Mouse (Mus musculus) limb, embryonic 13.5 days (tissue): ENCODE measurements around the gene Cbwd1. TPM values are rescaled to one million over a fixed set of nuclear protein-coding genes. Genes with fewer than 3 reads are reported as not detected.

Source experiments
- ATAC-seq: fragments of 200-750 bp; cut with Nextera tagmentation; 2 replicates; pipeline ENCODE4 v1.8.0; 2017; ENCODE audit warnings: low read depth, moderate number of reproducible peaks, moderate TSS enrichment; ENCODE audit not compliant: low FRiP score
- H3K27ac ChIP-seq: fragments of 300-500 bp; sonication (generic); 2 replicates; pipeline ENCODE4 v1.5.1; 2015; ENCODE audit warnings: inconsistent platforms, mild to moderate bottlenecking, moderate library complexity
- H3K27me3 ChIP-seq: fragments of 300-500 bp; sonication (generic); 2 replicates; pipeline ENCODE4 v1.6.1; 2015; ENCODE audit warnings: mild to moderate bottlenecking, inconsistent platforms
- H3K36me3 ChIP-seq: fragments of 300-500 bp; sonication (generic); 2 replicates; pipeline ENCODE4 v1.6.1; 2015; ENCODE audit warnings: inconsistent platforms, mild to moderate bottlenecking, moderate library complexity
- H3K4me1 ChIP-seq: fragments of 300-500 bp; sonication (generic); 2 replicates; pipeline ENCODE4 v1.6.1; 2015; ENCODE audit warnings: inconsistent platforms
- H3K4me2 ChIP-seq: fragments of 300-500 bp; sonication (generic); replicated peaks from 2 replicates; pipeline ENCODE4 v1.6.1; 2015; ENCODE audit warnings: inconsistent platforms, mild to moderate bottlenecking, moderate library complexity
- H3K4me3 ChIP-seq: fragments of 300-500 bp; sonication (generic); 2 replicates; pipeline ENCODE4 v1.5.1; 2015; ENCODE audit warnings: moderate library complexity, mild to moderate bottlenecking, inconsistent platforms
- H3K9ac ChIP-seq: fragments of 300-500 bp; sonication (generic); 2 replicates; pipeline ENCODE4 v1.6.1; 2015; ENCODE audit warnings: mild to moderate bottlenecking, inconsistent platforms
- H3K9me3 ChIP-seq: fragments of 300-500 bp; sonication (generic); 2 replicates; pipeline ENCODE4 v1.6.1; 2016; ENCODE audit warnings: inconsistent platforms
- WGBS: fragments of 180-500 bp; shearing (Covaris S2); methylation state at CpG from one replicate; pipeline ENCODE4 v1.1.7; 2015; 5-methylcytosine and 5-hydroxymethylcytosine counted together
- polyA plus RNA-seq: library from polyadenylated mRNA; unstranded; fragments of >200 nt; fragmentation: Nextera tagmentation; extraction: Ambion mirVana; gene quantifications from 2 replicates; pipeline ENCODE4 v1.2.1, GENCODE M21; 2015

Gene Cbwd1
- polyA plus RNA-seq, 1 experiment from 2014 or later: 23.9 TPM

GRCm38 (mm10) chr19:24993526-24993925, 32.1 kb upstream of the Cbwd1 start:
- Histone ChIP-seq H3K9me3 (no peaks in the 10 kb centered on the region), H3K4me3 (no peak overlapping the region), H3K9ac (no peak overlapping the region), H3K27ac (no peak overlapping the region), H3K27me3 (peaks cover 31% of the 10 kb centered on the region), H3K4me1 (peaks cover 5% of the 10 kb centered on the region; the same call in 1 of the 2 replicates), H3K36me3 (no peaks in the 10 kb centered on the region), H3K4me2 (no peak overlapping the region)
- no peak for ATAC-seq
- 65% methylated on average over 6 of the region's 6 CpGs for WGBS

- Histone ChIP-seq H3K4me1 (peaks cover 5% of the 10 kb centered on the region; the same call in 1 of the 2 replicates), H3K4me2 (no peak overlapping the region), H3K9me3 (no peaks in the 10 kb centered on the region), H3K27me3 (peaks cover 4% of the 10 kb centered on the region; the same call in 1 of the 2 replicates), H3K27ac (no peak overlapping the region), H3K36me3 (no peaks in the 10 kb centered on the region), H3K9ac (no peak overlapping the region), H3K4me3 (no peak overlapping the region)
- no peak for ATAC-seq
- WGBS: 68% methylated on average over 7 of the region's 7 CpGs
These were observed 28.9 kb upstream of the Cbwd1 start for GRCm38 (mm10) chr19:24990138-24990822.

DNA sequence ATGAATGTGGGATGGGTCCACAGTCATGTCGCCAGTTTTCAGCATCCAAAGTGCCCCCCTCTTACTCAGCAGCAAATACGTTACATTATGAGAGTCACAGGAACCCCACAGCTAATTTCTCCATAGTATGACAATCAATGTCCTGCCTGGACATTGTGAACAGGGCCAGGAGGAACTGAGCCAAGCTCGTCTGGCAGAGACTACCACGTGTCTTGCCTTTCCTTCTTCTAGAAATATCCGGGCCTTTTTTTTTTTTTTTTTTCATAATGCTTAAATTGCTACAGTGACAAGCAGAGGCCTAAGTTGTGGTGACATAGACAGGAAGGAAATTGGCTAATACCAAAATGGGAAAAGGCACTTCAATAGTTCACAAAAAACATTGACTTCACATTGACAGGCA, 27.4 kb upstream of the Cbwd1 start:
- Histone ChIP-seq H3K9me3 (no peaks in the 10 kb centered on the region), H3K4me3 (no peak overlapping the region), H3K9ac (no peak overlapping the region), H3K4me1 (no peaks in the 10 kb centered on the region), H3K4me2 (no peak overlapping the region), H3K27me3 (no peaks in the 10 kb centered on the region), H3K27ac (no peak overlapping the region), H3K36me3 (no peaks in the 10 kb centered on the region)
- WGBS: 85% methylated on average over 5 of the region's 5 CpGs
- no peak for ATAC-seq

DNA sequence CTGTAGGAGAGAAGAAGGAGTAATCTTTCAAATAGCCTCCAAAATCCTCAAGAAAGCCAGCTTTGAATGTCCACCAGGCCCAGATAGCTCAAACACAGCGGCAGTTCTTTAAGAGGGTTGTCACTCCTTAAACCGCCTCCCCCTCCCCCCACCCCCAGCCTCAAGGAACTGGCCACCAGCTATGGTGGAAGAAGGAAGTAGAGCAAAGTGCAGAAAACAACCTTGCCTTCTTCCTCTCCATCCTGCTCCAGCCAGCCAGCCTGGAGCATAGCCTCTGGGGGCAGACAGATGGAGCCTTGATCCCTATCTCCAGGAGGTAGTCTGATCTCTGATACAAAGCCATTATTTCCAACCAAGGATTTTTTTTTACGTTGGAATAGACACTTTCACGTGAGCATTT, 25.9 kb upstream of the Cbwd1 start:
- Histone ChIP-seq H3K4me1 (no peaks in the 10 kb centered on the region), H3K9ac (no peak overlapping the region), H3K4me3 (no peak overlapping the region), H3K27me3 (no peaks in the 10 kb centered on the region), H3K27ac (no peak overlapping the region), H3K9me3 (no peaks in the 10 kb centered on the region), H3K36me3 (no peaks in the 10 kb centered on the region), H3K4me2 (no peak overlapping the region)
- no peak for ATAC-seq
- 63% methylated on average over 4 of the region's 4 CpGs for WGBS

DNA sequence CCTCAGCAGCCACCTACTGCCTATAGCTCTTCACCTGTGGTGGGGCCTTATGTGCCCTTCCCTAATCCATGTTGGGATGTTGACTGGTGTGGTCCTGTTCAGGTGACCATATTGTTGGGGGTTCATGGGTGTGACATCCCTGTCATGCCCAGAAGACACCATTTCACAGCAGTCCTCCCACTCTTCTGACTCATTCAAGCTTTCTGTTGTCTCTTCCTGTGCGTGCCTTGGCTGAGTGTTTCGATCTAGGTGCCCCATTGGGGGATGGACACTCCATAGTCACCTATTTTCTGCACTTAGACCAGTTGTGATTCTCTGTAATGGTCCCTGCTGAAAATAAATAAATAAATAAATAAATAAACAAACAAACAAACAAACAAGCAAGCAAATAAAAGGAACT, 23.6 kb upstream of the Cbwd1 start:
- H3K9ac ChIP-seq: no peak overlapping the region
- H3K4me2 ChIP-seq: no peak overlapping the region
- no peak for ATAC-seq
- H3K4me3 ChIP-seq: no peak overlapping the region
- H3K4me1 ChIP-seq: no peaks in the 10 kb centered on the region
- no peak overlapping the region for H3K27ac ChIP-seq
- H3K27me3 ChIP-seq: no peaks in the 10 kb centered on the region
- H3K9me3 ChIP-seq: no peaks in the 10 kb centered on the region
- 95% methylated on average over 2 of the region's 2 CpGs for WGBS
- no peaks in the 10 kb centered on the region for H3K36me3 ChIP-seq

GRCm38 (mm10) chr19:24983857-24984498, 22.6 kb upstream of the Cbwd1 start:
- Histone ChIP-seq H3K4me1 (no peaks in the 10 kb centered on the region), H3K9ac (no peak overlapping the region), H3K4me2 (no peak overlapping the region), H3K9me3 (no peaks in the 10 kb centered on the region), H3K27ac (no peak overlapping the region), H3K36me3 (no peaks in the 10 kb centered on the region), H3K4me3 (no peak overlapping the region), H3K27me3 (no peaks in the 10 kb centered on the region)
- ATAC-seq: no peak
- WGBS: 71% methylated on average over 7 of the region's 7 CpGs

DNA sequence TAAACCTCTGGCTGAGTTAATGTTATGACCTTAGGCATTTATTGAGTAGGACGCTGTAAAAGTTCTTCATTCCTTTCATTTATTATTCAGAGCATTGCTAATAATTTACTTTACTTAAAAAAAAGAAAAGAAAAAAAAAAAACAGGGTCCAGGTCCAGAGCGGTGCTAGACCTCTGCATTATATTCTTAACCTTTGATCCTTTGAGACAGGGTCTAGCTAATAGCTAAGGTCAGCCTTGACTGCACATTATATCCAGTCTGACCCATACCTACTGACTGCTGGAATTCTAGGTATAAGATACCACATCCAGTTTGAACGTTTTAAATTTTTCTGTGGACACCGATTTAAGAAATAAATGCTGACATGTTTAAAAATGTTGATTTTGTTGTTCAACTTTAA, 21.6 kb upstream of the Cbwd1 start:
- no peak overlapping the region for H3K9ac ChIP-seq
- H3K36me3 ChIP-seq: no peaks in the 10 kb centered on the region
- no peak overlapping the region for H3K4me3 ChIP-seq
- WGBS: 77% methylated on average over 4 of the region's 4 CpGs
- H3K27ac ChIP-seq: no peak overlapping the region
- H3K4me1 ChIP-seq: no peaks in the 10 kb centered on the region
- no peaks in the 10 kb centered on the region for H3K9me3 ChIP-seq
- no peak overlapping the region for H3K4me2 ChIP-seq
- no peaks in the 10 kb centered on the region for H3K27me3 ChIP-seq
- no peak for ATAC-seq

DNA sequence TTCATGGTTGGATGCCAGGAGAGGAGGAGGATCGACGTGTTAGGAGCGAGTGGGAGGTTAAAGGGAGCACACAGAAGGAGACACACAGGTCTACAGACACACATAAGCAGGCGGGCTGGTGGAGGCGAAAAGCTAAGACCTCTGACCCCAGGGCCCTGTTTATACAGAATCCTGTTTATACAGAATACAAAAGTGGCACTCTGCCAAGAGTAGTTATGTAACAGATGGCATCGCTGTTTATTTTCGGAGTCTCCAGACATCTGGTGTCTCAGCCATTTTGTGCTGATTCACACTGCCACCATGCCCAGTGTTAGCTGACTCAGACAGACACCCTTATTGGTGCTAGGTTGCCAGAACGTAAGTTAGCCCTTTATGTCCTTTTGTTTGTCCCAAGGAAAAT, 19.9 kb upstream of the Cbwd1 start:
- H3K36me3 ChIP-seq: no peaks in the 10 kb centered on the region
- no peaks in the 10 kb centered on the region for H3K9me3 ChIP-seq
- H3K4me2 ChIP-seq: no peak overlapping the region
- H3K4me3 ChIP-seq: no peak overlapping the region
- ATAC-seq: no peak
- no peak overlapping the region for H3K27ac ChIP-seq
- H3K4me1 ChIP-seq: no peaks in the 10 kb centered on the region
- H3K9ac ChIP-seq: no peak overlapping the region
- 62% methylated on average over 8 of the region's 8 CpGs for WGBS
- H3K27me3 ChIP-seq: no peaks in the 10 kb centered on the region

GRCm38 (mm10) chr19:24978852-24979842, 17.7 kb upstream of the Cbwd1 start:
- Histone ChIP-seq H3K9me3 (no peaks in the 10 kb centered on the region), H3K27me3 (no peaks in the 10 kb centered on the region), H3K4me3 (no peak overlapping the region), H3K4me2 (no peak overlapping the region), H3K9ac (no peak overlapping the region), H3K36me3 (no peaks in the 10 kb centered on the region), H3K27ac (no peak overlapping the region), H3K4me1 (no peaks in the 10 kb centered on the region)
- ATAC-seq: no peak
- 87% methylated on average over 10 of the region's 10 CpGs for WGBS

DNA sequence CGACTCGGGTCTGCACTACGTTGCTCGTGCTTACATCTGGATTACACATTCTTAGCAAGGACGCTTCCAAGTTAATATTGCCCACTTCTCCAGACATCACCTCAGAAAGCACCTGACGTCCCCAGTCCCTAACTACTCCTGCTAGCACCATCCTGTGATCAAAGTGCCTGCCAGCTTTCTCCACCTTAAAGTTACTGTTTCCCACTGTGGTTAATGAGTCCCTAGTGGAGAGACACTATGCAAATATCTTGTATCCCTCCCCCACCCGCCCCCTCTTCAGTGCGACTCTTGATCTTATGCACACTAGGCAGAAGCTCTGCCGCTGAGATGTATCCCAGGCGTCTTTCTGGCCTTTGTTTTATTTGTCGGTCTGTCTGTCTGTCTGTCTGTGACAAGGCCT, 16.6 kb upstream of the Cbwd1 start:
- 63% methylated on average over 11 of the region's 11 CpGs for WGBS
- H3K4me2 ChIP-seq: no peak overlapping the region

DNA sequence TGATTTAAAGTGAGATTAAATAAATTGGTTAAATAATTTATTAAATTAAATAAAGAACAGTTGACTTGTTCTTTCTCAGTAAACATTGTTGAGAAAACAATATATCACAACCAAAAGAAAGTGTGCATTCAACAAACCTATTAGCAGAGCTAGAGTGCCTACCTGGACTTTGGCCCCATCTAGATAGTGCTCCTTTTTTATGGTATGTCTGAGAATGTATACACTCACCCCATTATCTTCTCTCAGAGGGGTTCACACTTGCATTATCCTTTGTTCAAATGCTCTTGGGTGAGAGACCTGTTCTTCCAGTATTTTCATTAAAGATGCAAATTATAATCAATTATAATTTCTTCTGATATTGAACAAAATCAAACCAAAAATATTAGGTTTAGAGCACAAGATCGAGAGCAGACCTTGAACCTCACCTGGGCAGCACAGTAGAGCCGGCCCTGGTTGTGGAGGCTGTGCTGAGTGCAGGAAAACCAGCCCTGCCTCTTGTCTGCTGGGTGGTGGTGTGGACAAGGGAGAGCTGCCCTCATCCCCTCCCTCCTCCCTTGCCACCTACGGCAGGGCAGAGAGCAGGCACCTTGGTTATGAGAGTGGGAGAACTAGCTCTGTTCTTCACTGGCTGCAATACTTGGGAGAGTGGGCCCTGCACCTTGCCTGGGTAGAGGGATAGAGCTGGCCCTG, 11.4 kb upstream of the Cbwd1 start:
- ATAC-seq: no peak
- no peaks in the 10 kb centered on the region for H3K36me3 ChIP-seq
- H3K4me3 ChIP-seq: no peak overlapping the region
- H3K4me2 ChIP-seq: no peak overlapping the region
- WGBS: 80% methylated on average over 3 of the region's 3 CpGs
- no peak overlapping the region for H3K9ac ChIP-seq
- H3K27ac ChIP-seq: no peak overlapping the region
- no peaks in the 10 kb centered on the region for H3K27me3 ChIP-seq
- no peaks in the 10 kb centered on the region for H3K4me1 ChIP-seq
- H3K9me3 ChIP-seq: no peaks in the 10 kb centered on the region

More for the DNA sequence above, 16.6 kb upstream of the Cbwd1 start:
- no peaks in the 10 kb centered on the region for H3K9me3 ChIP-seq
- H3K27me3 ChIP-seq: no peaks in the 10 kb centered on the region
- no peak overlapping the region for H3K9ac ChIP-seq
- H3K4me1 ChIP-seq: no peaks in the 10 kb centered on the region
- no peaks in the 10 kb centered on the region for H3K36me3 ChIP-seq
- H3K27ac ChIP-seq: no peak overlapping the region
- ATAC-seq: no peak
- H3K4me3 ChIP-seq: no peak overlapping the region

- Histone ChIP-seq H3K36me3 (no peaks in the 10 kb centered on the region), H3K9me3 (no peaks in the 10 kb centered on the region), H3K4me1 (no peaks in the 10 kb centered on the region), H3K27me3 (no peaks in the 10 kb centered on the region), H3K9ac (no peak overlapping the region), H3K4me2 (no peak overlapping the region), H3K27ac (no peak overlapping the region), H3K4me3 (no peak overlapping the region)
- 78% methylated on average over 7 of the region's 7 CpGs for WGBS
- ATAC-seq: no peak
These were observed 9.9 kb upstream of the Cbwd1 start for GRCm38 (mm10) chr19:24971307-24971706.
